Mouse (Mus musculus) cortical plate, adult 2 months (tissue): ENCODE measurements around the gene 1700020N01Rik.

ENCODE experiments used
- CTCF ChIP-seq: fragments of 200-500 bp; IDR thresholded peaks from 2 replicates; pipeline ENCODE4 v1.5.1; 2011; ENCODE audit warnings: mild to moderate bottlenecking, control low read depth, low read length; ENCODE audit not compliant: insufficient read depth; ENCODE audit errors: extremely low read depth
- POLR2A ChIP-seq: fragments of 200-500 bp; IDR thresholded peaks from 2 replicates; pipeline ENCODE4 v1.6.1; 2011; ENCODE audit warnings: mild to moderate bottlenecking, low read length, control low read depth; ENCODE audit not compliant: insufficient read depth; ENCODE audit errors: extremely low read depth

DNA sequence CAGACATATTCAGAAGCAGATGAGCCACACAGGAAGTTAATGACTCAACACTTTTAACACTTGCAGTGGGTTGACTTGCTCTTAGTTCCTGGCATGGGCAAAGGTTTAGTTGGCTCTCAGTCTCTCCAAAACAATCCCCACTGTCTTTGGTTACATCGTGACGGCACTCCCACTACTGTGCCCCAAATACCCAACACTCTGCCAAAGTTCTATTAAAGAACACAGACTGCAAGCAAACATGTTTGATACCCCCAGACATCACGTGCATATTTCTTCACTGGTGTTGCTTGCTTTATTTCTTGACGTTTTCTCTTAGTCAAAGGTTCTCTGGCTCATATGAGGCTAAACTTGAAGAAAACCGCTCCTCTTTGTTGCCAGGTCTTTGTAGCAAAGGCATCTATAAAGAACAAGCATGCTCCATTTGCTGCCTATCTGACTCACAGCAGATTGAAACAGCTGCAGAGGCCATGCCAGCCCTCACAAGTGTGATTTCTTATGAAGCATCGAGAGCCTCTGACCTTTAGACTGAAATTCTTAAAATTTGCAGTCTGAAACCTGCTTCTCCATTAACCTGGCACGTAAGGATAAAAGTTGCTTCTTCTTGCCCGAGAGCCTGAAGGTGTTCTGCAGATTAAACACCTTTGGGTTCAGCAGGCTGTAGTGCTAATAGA is 66.8 kb downstream of the 1700020N01Rik start:
- TF ChIP-seq CTCF (no peak), POLR2A (no peak)
